Comparison of ENCODE assay signal across 18 mouse cellular contexts in genomic region chr19:14785661-14786060, GRCm38 (mm10).
DNase-seq lines count a peak whose midpoint lies in the region; ATAC-seq and TF ChIP-seq lines count a peak whose summit lies in the region.
"Had no signal": no experiment of that assay in that cellular context is flagged by ENCODE, and none has a peak within 500 bp of the region (broad histone marks: within the 10 kb centered on the region; RNA-seq: fewer than 3 reads in every experiment).

No protein-coding gene starts in this region.

- no peak overlapping the region for H3K9ac ChIP-seq in ES-Bruce4 (ENCODE audit: low read depth, poor library complexity, severe bottlenecking)
- no peak overlapping the region for H3K9ac ChIP-seq in intestine, embryonic 16.5 days (ENCODE audit: low read depth, low read length)
- H3K9ac ChIP-seq: embryonic facial prominence, embryonic 12.5 days; forebrain, embryonic 13.5 days; hindbrain, embryonic 12.5 days; liver, embryonic 14.5 days; midbrain, embryonic 15.5 days had no signal

- H3K27ac ChIP-seq in ES-Bruce4 (ENCODE audit: insufficient read depth, low read length), result peak overlapping the region; percentile 66; the same call in 1 of the 2 replicates
- no peak overlapping the region for H3K27ac ChIP-seq in intestine, embryonic 16.5 days (ENCODE audit: low read length)
- H3K27ac ChIP-seq: embryonic facial prominence, embryonic 12.5 days; forebrain, embryonic 13.5 days; gastrocnemius, adult 2 months; hindbrain, embryonic 12.5 days; liver, embryonic 14.5 days; midbrain, embryonic 15.5 days had no signal

- TF ChIP-seq EP300 in ES-Bruce4 (IDR thresholded peaks at IDR 0.05; ENCODE audit: insufficient read depth, low read depth, low read length), result peak; percentile 90

- 20% methylated on average over 3 of the region's 3 CpGs for WGBS in intestine, embryonic 16.5 days

- H3K9me3 ChIP-seq in ES-Bruce4 (replicated peaks; ENCODE audit: control insufficient read depth, insufficient read depth, low read length, poor library complexity, severe bottlenecking), result peaks cover 3% of the 10 kb centered on the region; the same call in 1 of the 2 replicates
- H3K9me3 ChIP-seq in intestine, embryonic 16.5 days (ENCODE audit: control insufficient read depth, low read length), result no peaks in the 10 kb centered on the region
- H3K9me3 ChIP-seq: embryonic facial prominence, embryonic 12.5 days; forebrain, embryonic 13.5 days; hindbrain, embryonic 12.5 days; midbrain, embryonic 15.5 days had no signal

- H3K27me3 ChIP-seq in ES-Bruce4 (ENCODE audit: control insufficient read depth, insufficient read depth, low read length, poor library complexity, severe bottlenecking), result no peaks in the 10 kb centered on the region
- H3K27me3 ChIP-seq in intestine, embryonic 16.5 days (replicated peaks; ENCODE audit: control insufficient read depth, insufficient read depth, low read length), result no peaks in the 10 kb centered on the region
- H3K27me3 ChIP-seq: embryonic facial prominence, embryonic 12.5 days; midbrain, embryonic 15.5 days had no signal

- no peak overlapping the region for H3K4me2 ChIP-seq in intestine, embryonic 16.5 days (ENCODE audit: low read depth, low read length)
- H3K4me2 ChIP-seq: embryonic facial prominence, embryonic 12.5 days; forebrain, embryonic 13.5 days; hindbrain, embryonic 12.5 days; midbrain, embryonic 15.5 days had no signal

- DNase-seq in kidney, adult 9 months, result peak; percentile 9
- DNase-seq in kidney, adult 11 months, result no peak
- peak; percentile 57 for DNase-seq in embryo, embryonic 10 days (ENCODE audit: low spot score)
- DNase-seq in frontal cortex, postnatal 36 days (ENCODE audit: low spot score in 2 of 2), result no peak
- DNase-seq in left cerebral cortex, adult 8-10 months (ENCODE audit: low spot score in 2 of 2), result no peak
- no peak for DNase-seq in right cerebral cortex, postnatal 4 days
- DNase-seq: adrenal gland, postnatal 14 days; cerebellum, adult 9-11 months; gastrocnemius, adult 2 months; heart, adult 18-20 months; thymus, postnatal 4 days had no signal

- no peaks in the 10 kb centered on the region for H3K4me1 ChIP-seq in ES-Bruce4 (ENCODE audit: control insufficient read depth, insufficient read depth, low read length)
- H3K4me1 ChIP-seq in intestine, embryonic 16.5 days (ENCODE audit: control insufficient read depth, insufficient read depth, low read length), result 0 out of 2 replicates have a peak, but pooled peaks cover 4% of the 10 kb centered on the region
- H3K4me1 ChIP-seq: embryonic facial prominence, embryonic 12.5 days; midbrain, embryonic 15.5 days had no signal

- no peaks in the 10 kb centered on the region for H3K36me3 ChIP-seq in ES-Bruce4 (ENCODE audit: control insufficient read depth, insufficient read depth, low read length, poor library complexity, severe bottlenecking)
- no peaks in the 10 kb centered on the region for H3K36me3 ChIP-seq in intestine, embryonic 16.5 days (ENCODE audit: control insufficient read depth, insufficient read depth, low read length)
- H3K36me3 ChIP-seq: embryonic facial prominence, embryonic 12.5 days; hindbrain, embryonic 12.5 days; midbrain, embryonic 15.5 days had no signal

- no peak for TF ChIP-seq POLR2A in ES-Bruce4 (IDR thresholded peaks at IDR 0.05; ENCODE audit: insufficient read depth, low read length)

- ATAC-seq in intestine, embryonic 16.5 days, result peak; percentile 95
- ATAC-seq: forebrain, embryonic 13.5 days; midbrain, embryonic 15.5 days had no signal

- H3K4me3 ChIP-seq in ES-Bruce4 (ENCODE audit: low read depth, low read length), result no peak overlapping the region
- no peak overlapping the region for H3K4me3 ChIP-seq in intestine, embryonic 16.5 days (ENCODE audit: low read length)
- H3K4me3 ChIP-seq: embryonic facial prominence, embryonic 12.5 days; forebrain, embryonic 13.5 days; gastrocnemius, adult 2 months; hindbrain, embryonic 12.5 days; midbrain, embryonic 15.5 days had no signal

- no peak for TF ChIP-seq CTCF in ES-Bruce4 (IDR thresholded peaks at IDR 0.05; ENCODE audit: low read depth, low read length)

Comparison
In these comparisons a context has a peak if more than half of its experiments do, and no peak if none do; other contexts are left out.
1. DNase-seq: peak in kidney, adult 9 months (single experiment) and embryo, embryonic 10 days (single experiment); none in kidney, adult 11 months (single experiment), frontal cortex, postnatal 36 days (0 of 2), left cerebral cortex, adult 8-10 months (0 of 2) and right cerebral cortex, postnatal 4 days (single experiment).